Mouse (Mus musculus) heart, embryonic 14.5 days (tissue): ENCODE data around the gene Mlycd. TPM values are rescaled to one million over a fixed set of nuclear protein-coding genes. Genes with fewer than 3 reads are reported as not detected.

Experiments
- ATAC-seq: fragments of 200-750 bp; cut with Nextera tagmentation; 2 replicates; pipeline ENCODE4 v1.8.0; 2017; ENCODE audit warnings: low read depth, moderate TSS enrichment; ENCODE audit not compliant: insufficient number of reproducible peaks, insufficient read depth, low FRiP score
- H3K27ac ChIP-seq, 2 experiments: fragments of 200-500 bp in 1 of 2; fragments of 300-500 bp in 1 of 2; sonication (generic) in 1 of 2; replicated peaks in 1 of 2; 2 replicates each; pipeline ENCODE4 v1.5.1; 2012 to 2014; ENCODE audit warnings: low read depth in 2 of 2, low read length in 2 of 2, control low read depth in 1 of 2, mild to moderate bottlenecking in 1 of 2, mixed read lengths in 1 of 2; ENCODE audit not compliant: control insufficient read depth in 1 of 2, insufficient read depth in 1 of 2
- H3K27me3 ChIP-seq: fragments of 300-500 bp; sonication (generic); 2 replicates; pipeline ENCODE4 v1.6.1; 2014; ENCODE audit warnings: mild to moderate bottlenecking, low read length, control low read depth; ENCODE audit not compliant: control insufficient read depth, insufficient read depth
- H3K36me3 ChIP-seq: fragments of 300-500 bp; sonication (generic); 2 replicates; pipeline ENCODE4 v1.6.1; 2014; ENCODE audit warnings: mild to moderate bottlenecking, control low read depth, low read length, mixed read lengths; ENCODE audit not compliant: control insufficient read depth, insufficient read depth
- H3K4me1 ChIP-seq, 2 experiments: fragments of 200-500 bp in 1 of 2; fragments of 300-500 bp in 1 of 2; sonication (generic) in 1 of 2; 2 replicates each; pipeline ENCODE4 v1.6.1; 2012 to 2014; ENCODE audit warnings: low read length in 2 of 2, control low read depth in 1 of 2, mixed read lengths in 1 of 2; ENCODE audit not compliant: control insufficient read depth in 2 of 2, insufficient read depth in 2 of 2
- H3K4me2 ChIP-seq: fragments of 300-500 bp; sonication (generic); 2 replicates; pipeline ENCODE4 v1.6.1; 2014; ENCODE audit warnings: mild to moderate bottlenecking, low read length
- H3K4me3 ChIP-seq, 2 experiments: fragments of 200-500 bp in 1 of 2; fragments of 300-500 bp in 1 of 2; sonication (generic) in 1 of 2; 2 replicates each; pipeline ENCODE4 v1.5.1; 2012 to 2014; ENCODE audit warnings: low read length in 2 of 2, mild to moderate bottlenecking in 2 of 2, control low read depth in 1 of 2, low read depth in 1 of 2, moderate library complexity in 1 of 2; ENCODE audit not compliant: control insufficient read depth in 1 of 2, insufficient read depth in 1 of 2
- H3K9ac ChIP-seq: fragments of 300-500 bp; sonication (generic); 2 replicates; pipeline ENCODE4 v1.6.1; 2014; ENCODE audit warnings: mild to moderate bottlenecking, low read length
- H3K9me3 ChIP-seq: fragments of 300-500 bp; sonication (generic); 2 replicates; pipeline ENCODE4 v1.6.1; 2016; ENCODE audit warnings: low read length, control low read depth; ENCODE audit not compliant: control insufficient read depth
- WGBS: fragments of 180-500 bp; shearing (Covaris S2); extraction: QIAGEN DNeasy Blood & Tissue Kit; methylation state at CpG from one replicate; pipeline ENCODE4 v1.1.7; 2014; 5-methylcytosine and 5-hydroxymethylcytosine counted together
- polyA plus RNA-seq: library from polyadenylated mRNA; unstranded; fragments of >200 nt; fragmentation: Nextera tagmentation; extraction: Ambion mirVana; gene quantifications from 2 replicates; pipeline ENCODE4 v1.2.1, GENCODE M21; 2014

Gene Mlycd
- polyA plus RNA-seq, 1 experiment from 2014 or later, result 25.0 TPM

GRCm38 (mm10) chr8:119427634-119428349 lies 33.1 kb downstream of the Mlycd start:
- Histone ChIP-seq H3K4me1 (peaks cover 13 to 14% of the 10 kb centered on the region in 2 experiments), H3K36me3 (no peaks in the 10 kb centered on the region), H3K27me3 (no peaks in the 10 kb centered on the region), H3K27ac (no peak overlapping the region), H3K4me3 (no peak overlapping the region), H3K4me2 (no peak overlapping the region), H3K9ac (no peak overlapping the region), H3K9me3 (no peaks in the 10 kb centered on the region)
- WGBS, result 69% methylated on average over 12 of the region's 12 CpGs
- no peak for ATAC-seq

- Histone ChIP-seq H3K27me3 (no peaks in the 10 kb centered on the region), H3K4me3 (no peak overlapping the region), H3K27ac (no peak overlapping the region), H3K9me3 (no peaks in the 10 kb centered on the region), H3K4me1 (peaks cover 12 to 14% of the 10 kb centered on the region in 2 experiments), H3K4me2 (no peak overlapping the region), H3K9ac (no peak overlapping the region), H3K36me3 (no peaks in the 10 kb centered on the region)
- 57% methylated on average over 7 of the region's 7 CpGs for WGBS
- no peak for ATAC-seq
These were observed 33.7 kb downstream of the Mlycd start for GRCm38 (mm10) chr8:119428350-119428740.

DNA sequence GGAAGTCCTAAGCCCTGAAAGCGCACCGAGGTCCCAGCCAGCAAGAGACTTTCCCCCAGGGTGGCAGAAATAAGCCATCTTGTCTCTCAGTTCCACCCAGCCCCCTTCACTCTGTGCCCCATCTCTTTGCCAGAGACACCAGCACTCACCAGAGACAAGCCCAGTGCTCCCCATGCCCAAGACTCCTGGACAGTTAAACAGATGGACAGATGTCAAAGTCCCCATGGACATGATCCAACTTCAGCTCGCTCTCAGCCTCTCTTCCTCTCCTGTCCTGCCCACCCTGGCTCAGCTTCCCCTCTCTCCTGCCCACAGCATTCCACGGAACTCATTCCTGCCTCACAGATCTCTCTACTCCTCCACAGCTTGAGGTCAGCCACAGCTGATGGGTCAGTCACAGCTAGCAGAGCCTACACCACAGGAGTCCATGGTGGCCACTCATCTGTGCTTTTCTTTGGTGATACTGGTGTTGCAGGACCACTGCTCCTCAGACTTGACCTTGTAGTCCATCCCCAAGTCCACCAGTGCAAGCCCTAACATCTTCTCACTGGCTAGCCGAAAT lies 34.2 kb downstream of the Mlycd start:
- Histone ChIP-seq H3K4me3 (no peak overlapping the region), H3K27ac (no peak overlapping the region), H3K9ac (no peak overlapping the region), H3K27me3 (no peaks in the 10 kb centered on the region), H3K4me2 (no peak overlapping the region), H3K9me3 (no peaks in the 10 kb centered on the region), H3K36me3 (no peaks in the 10 kb centered on the region), H3K4me1 (peaks cover 7 to 10% of the 10 kb centered on the region in 2 experiments)
- 81% methylated on average over 5 of the region's 5 CpGs for WGBS
- ATAC-seq, result no peak

- ATAC-seq, result no peak
- Histone ChIP-seq H3K4me2 (no peak overlapping the region), H3K27ac (no peak overlapping the region), H3K4me1 (peaks cover 4 to 7% of the 10 kb centered on the region in 2 experiments; a peak in 3 of 4 replicates), H3K36me3 (no peaks in the 10 kb centered on the region), H3K9me3 (no peaks in the 10 kb centered on the region), H3K27me3 (no peaks in the 10 kb centered on the region), H3K4me3 (no peak overlapping the region), H3K9ac (no peak overlapping the region)
- WGBS, result 76% methylated on average over 3 of the region's 3 CpGs
These were observed 34.9 kb downstream of the Mlycd start for GRCm38 (mm10) chr8:119429552-119429951.

- H3K27ac ChIP-seq, result no peak overlapping the region
- no peak for ATAC-seq
- no peak overlapping the region for H3K9ac ChIP-seq
- peaks cover 4 to 7% of the 10 kb centered on the region in 2 experiments; a peak in 3 of 4 replicates for H3K4me1 ChIP-seq
- no peaks in the 10 kb centered on the region for H3K36me3 ChIP-seq
- WGBS, result 77% methylated on average over 8 of the region's 8 CpGs
- H3K4me3 ChIP-seq, result no peak overlapping the region
- no peaks in the 10 kb centered on the region for H3K27me3 ChIP-seq
- H3K4me2 ChIP-seq, result no peak overlapping the region
- H3K9me3 ChIP-seq, result no peaks in the 10 kb centered on the region
These were observed 35.6 kb downstream of the Mlycd start for GRCm38 (mm10) chr8:119430250-119430649.

- H3K27ac ChIP-seq, result no peak overlapping the region
- H3K27me3 ChIP-seq, result no peaks in the 10 kb centered on the region
- no peaks in the 10 kb centered on the region for H3K9me3 ChIP-seq
- 54% methylated on average over 7 of the region's 7 CpGs for WGBS
- ATAC-seq, result no peak
- no peak overlapping the region for H3K9ac ChIP-seq
- H3K4me1 ChIP-seq, result peaks cover 4% of the 10 kb centered on the region in 2 experiments; a peak in 3 of 4 replicates
- no peak overlapping the region for H3K4me3 ChIP-seq
- no peaks in the 10 kb centered on the region for H3K36me3 ChIP-seq
- no peak overlapping the region for H3K4me2 ChIP-seq
These were observed 36.0 kb downstream of the Mlycd start for GRCm38 (mm10) chr8:119430690-119431089.

DNA sequence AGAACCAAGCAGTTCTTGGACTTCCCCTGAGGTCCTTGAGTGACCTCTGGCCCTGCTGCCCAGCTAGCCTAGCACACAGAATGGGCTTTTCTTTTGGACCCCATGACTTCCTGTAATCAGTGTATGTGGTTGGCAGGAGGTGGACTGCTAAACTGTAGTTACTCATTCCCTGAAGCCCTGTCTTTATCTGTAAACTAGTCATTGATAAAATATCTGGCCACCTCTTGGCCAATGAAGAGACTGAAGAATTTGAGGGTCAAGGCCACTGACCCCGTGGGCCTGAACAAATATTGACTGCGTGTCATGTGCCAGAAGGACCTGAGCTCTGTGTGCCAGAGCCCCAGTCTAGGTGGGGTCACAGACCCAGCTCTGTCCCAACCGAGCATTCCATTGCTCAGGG lies 37.7 kb downstream of the Mlycd start:
- no peak overlapping the region for H3K9ac ChIP-seq
- no peak overlapping the region for H3K27ac ChIP-seq
- no peak overlapping the region for H3K4me2 ChIP-seq
- no peaks in the 10 kb centered on the region for H3K9me3 ChIP-seq
- H3K36me3 ChIP-seq, result no peaks in the 10 kb centered on the region
- no peaks in the 10 kb centered on the region for H3K27me3 ChIP-seq
- no peak for ATAC-seq
- H3K4me1 ChIP-seq, result peaks cover 8 to 9% of the 10 kb centered on the region in 2 experiments
- WGBS, result 59% methylated on average over 3 of the region's 3 CpGs
- H3K4me3 ChIP-seq, result no peak overlapping the region
